Mouse (Mus musculus) lung, postnatal 0 days (tissue): Measurements from ENCODE around the gene Kcnb1. TPM values are rescaled to one million over a fixed set of nuclear protein-coding genes. Genes with fewer than 3 reads are reported as not detected.
A peak's percentile ranks its signal among the peaks of the same experiment; 100 is the strongest.
"Not testable (repeated sequence)": the region's sequence is repeated elsewhere in the genome, so short reads cannot be mapped to it uniquely, and the experiment has no call there.

Experiments used
- ATAC-seq: fragments of 200-750 bp; cut with Nextera tagmentation; 2 replicates; pipeline ENCODE4 v1.8.0; 2017; ENCODE audit warnings: moderate library complexity
- DNase-seq: peaks from one replicate; pipeline ENCODE4 v3.0.0-alpha.2; 2016; ENCODE audit warnings: low spot score
- H3K27ac ChIP-seq: fragments of 300-500 bp; sonication (generic); 2 replicates; pipeline ENCODE4 v1.5.1; 2014; ENCODE audit warnings: antibody characterized with exemption, mild to moderate bottlenecking, low read length, mixed read lengths
- H3K27me3 ChIP-seq: fragments of 300-500 bp; sonication (generic); replicated peaks from 2 replicates; pipeline ENCODE4 v1.6.1; 2014; ENCODE audit warnings: low read length, mixed read lengths; ENCODE audit not compliant: insufficient read depth
- H3K36me3 ChIP-seq: fragments of 300-500 bp; sonication (generic); 2 replicates; pipeline ENCODE4 v1.6.1; 2014; ENCODE audit warnings: low read length, mixed read lengths; ENCODE audit not compliant: insufficient read depth
- H3K4me1 ChIP-seq: fragments of 300-500 bp; sonication (generic); 2 replicates; pipeline ENCODE4 v1.6.1; 2014; ENCODE audit warnings: antibody characterized with exemption, low read depth, low read length, mixed read lengths; ENCODE audit not compliant: insufficient read depth
- H3K4me2 ChIP-seq: fragments of 300-500 bp; sonication (generic); replicated peaks from 2 replicates; pipeline ENCODE4 v1.6.1; 2014; ENCODE audit warnings: low read depth, mild to moderate bottlenecking, low read length, moderate library complexity, mixed read lengths
- H3K4me3 ChIP-seq: fragments of 300-500 bp; sonication (generic); 2 replicates; pipeline ENCODE4 v1.5.1; 2014; ENCODE audit warnings: low read depth, low read length
- H3K9ac ChIP-seq: fragments of 300-500 bp; sonication (generic); replicated peaks from 2 replicates; pipeline ENCODE4 v1.6.1; 2014; ENCODE audit warnings: low read depth, mild to moderate bottlenecking
- H3K9me3 ChIP-seq: fragments of 300-500 bp; sonication (generic); 2 replicates; pipeline ENCODE4 v1.6.1; 2016; ENCODE audit warnings: low read length, mixed read lengths
- CTCF ChIP-seq: IDR thresholded peaks from 2 replicates; pipeline ENCODE4 v1.5.1; 2016; ENCODE audit warnings: antibody characterized with exemption, mild to moderate bottlenecking
- EP300 ChIP-seq: IDR thresholded peaks from 2 replicates; pipeline ENCODE4 v1.6.1; 2016; ENCODE audit warnings: antibody characterized with exemption, mild to moderate bottlenecking, control low read depth
- WGBS: fragments of 180-500 bp; shearing (Covaris S2); extraction: QIAGEN DNeasy Blood & Tissue Kit; methylation state at CpG from one replicate; pipeline ENCODE4 v1.1.7; 2014; 5-methylcytosine and 5-hydroxymethylcytosine counted together
- polyA plus RNA-seq: library from polyadenylated mRNA; unstranded; fragments of >200 nt; fragmentation: Nextera tagmentation; extraction: Ambion mirVana; gene quantifications from 2 replicates; pipeline ENCODE4 v1.2.1, GENCODE M21; 2015

The Kcnb1 gene
- polyA plus RNA-seq, 1 experiment from 2014 or later = 1.1 TPM

DNA sequence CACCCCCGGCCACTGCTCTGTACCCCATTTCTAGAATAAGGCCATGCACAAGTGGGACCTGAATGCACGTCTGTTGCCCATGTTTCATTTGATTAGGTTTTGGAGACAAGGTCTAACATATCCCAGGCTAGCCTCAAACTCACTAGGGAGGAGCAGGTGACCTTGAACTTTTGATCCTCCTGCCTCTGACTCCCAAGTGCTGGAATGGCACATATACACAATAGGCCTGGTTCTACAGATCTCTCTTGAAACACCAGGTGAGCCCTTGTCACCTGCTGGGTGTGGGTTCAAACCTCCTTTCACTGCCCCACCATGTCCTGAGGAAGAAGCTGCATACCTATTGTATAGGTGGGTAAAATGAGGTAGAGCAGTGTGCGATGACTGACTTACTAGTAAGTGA lies 22.1 kb upstream of the Kcnb1 start:
- no peak overlapping the region for H3K4me3 ChIP-seq
- no peak overlapping the region for H3K4me2 ChIP-seq
- H3K27me3 ChIP-seq = no peaks in the 10 kb centered on the region
- no peaks in the 10 kb centered on the region for H3K36me3 ChIP-seq
- no peaks in the 10 kb centered on the region for H3K4me1 ChIP-seq
- ATAC-seq = no peak
- DNase-seq = no peak
- H3K9ac ChIP-seq = no peak overlapping the region
- H3K27ac ChIP-seq = no peak overlapping the region
- TF ChIP-seq EP300 = no peak
- no peak for TF ChIP-seq CTCF
- no peaks in the 10 kb centered on the region for H3K9me3 ChIP-seq
- 88% methylated on average over 3 of the region's 3 CpGs for WGBS

DNA sequence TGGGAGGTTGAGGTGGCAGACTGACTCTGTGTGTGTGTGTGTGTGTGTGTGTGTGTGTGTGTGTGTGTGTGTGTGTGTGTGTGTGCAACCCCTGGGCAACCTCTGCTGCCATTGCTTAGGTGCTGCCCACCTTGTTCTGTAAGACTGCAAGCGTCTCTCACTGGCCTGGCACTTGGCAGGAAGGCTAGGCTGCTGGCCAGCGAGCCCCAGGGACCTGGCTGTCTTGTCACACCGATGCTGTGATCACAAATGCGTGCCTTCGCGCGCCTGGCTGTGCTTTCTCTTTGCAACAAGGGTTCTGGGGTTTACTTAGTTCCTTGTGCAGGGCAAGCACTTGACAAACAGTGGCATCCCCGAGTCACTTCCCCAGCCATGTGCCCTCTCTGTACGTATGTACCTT lies 19.9 kb upstream of the Kcnb1 start:
- no peaks in the 10 kb centered on the region for H3K4me1 ChIP-seq
- H3K4me2 ChIP-seq = no peak overlapping the region
- H3K4me3 ChIP-seq = no peak overlapping the region
- DNase-seq (no peak), ATAC-seq (no peak)
- WGBS = 54% methylated on average over 9 of the region's 9 CpGs
- no peak overlapping the region for H3K9ac ChIP-seq
- H3K36me3 ChIP-seq = no peaks in the 10 kb centered on the region
- H3K27ac ChIP-seq = no peak overlapping the region
- H3K9me3 ChIP-seq = no peaks in the 10 kb centered on the region
- H3K27me3 ChIP-seq = no peaks in the 10 kb centered on the region
- TF ChIP-seq EP300 (no peak), CTCF (no peak)

- Histone ChIP-seq H3K9ac (no peak overlapping the region), H3K4me1 (no peaks in the 10 kb centered on the region), H3K27ac (no peak overlapping the region), H3K9me3 (no peaks in the 10 kb centered on the region), H3K27me3 (no peaks in the 10 kb centered on the region), H3K36me3 (no peaks in the 10 kb centered on the region), H3K4me2 (no peak overlapping the region), H3K4me3 (no peak overlapping the region)
- no peak for ATAC-seq
- no peak for TF ChIP-seq EP300
- 49% methylated on average over 3 of the region's 3 CpGs for WGBS
- DNase-seq = no peak
These were observed 19.0 kb upstream of the Kcnb1 start for GRCm38 (mm10) chr2:167208984-167209383.

- Histone ChIP-seq H3K4me1 (no peaks in the 10 kb centered on the region), H3K36me3 (no peaks in the 10 kb centered on the region), H3K27ac (no peak overlapping the region), H3K9me3 (no peaks in the 10 kb centered on the region), H3K27me3 (no peaks in the 10 kb centered on the region), H3K9ac (no peak overlapping the region), H3K4me3 (no peak overlapping the region), H3K4me2 (no peak overlapping the region)
- TF ChIP-seq CTCF (no peak), EP300 (no peak)
- ATAC-seq (no peak), DNase-seq (no peak)
- WGBS = 89% methylated on average over 18 of the region's 18 CpGs
These were observed 16.1 kb upstream of the Kcnb1 start for GRCm38 (mm10) chr2:167205918-167206629.

GRCm38 (mm10) chr2:167204686-167205085 lies 14.7 kb upstream of the Kcnb1 start:
- not testable (repeated sequence) for ATAC-seq, H3K4me3 ChIP-seq, H3K36me3 ChIP-seq, DNase-seq, H3K9ac ChIP-seq, H3K9me3 ChIP-seq, H3K4me1 ChIP-seq, H3K27ac ChIP-seq, H3K27me3 ChIP-seq, H3K4me2 ChIP-seq
- 76% methylated on average over 5 of the region's 5 CpGs for WGBS

DNA sequence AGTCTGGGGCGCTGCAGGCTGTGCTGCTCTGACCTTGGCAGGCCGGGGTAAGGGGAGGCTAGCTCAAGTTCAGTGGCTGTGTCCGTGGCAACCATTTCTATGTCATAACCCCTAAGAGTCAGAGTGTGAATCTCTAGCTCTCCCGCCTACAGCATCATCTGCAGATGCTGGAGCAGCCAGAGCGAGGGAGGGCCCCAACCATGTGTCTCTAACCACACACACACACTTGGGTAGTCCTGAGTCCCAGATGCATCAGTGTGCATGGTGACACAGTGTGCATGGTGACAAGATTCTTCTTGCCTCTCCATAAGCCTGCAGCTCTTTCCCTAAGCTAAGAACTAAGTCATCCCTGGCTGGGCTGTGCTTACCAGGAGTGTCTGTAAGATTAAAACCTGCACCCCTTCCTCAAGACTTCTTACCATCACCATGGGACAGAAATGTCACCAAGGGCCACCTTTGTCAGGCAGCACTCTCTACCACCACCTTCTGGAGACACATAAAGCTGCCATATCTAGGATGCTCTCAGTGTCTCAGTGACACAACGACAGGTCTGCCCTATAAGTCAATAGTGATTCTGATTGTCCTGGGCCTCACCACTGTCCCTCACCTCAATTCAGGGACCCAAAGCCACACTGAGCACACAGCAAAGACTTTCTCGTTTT lies 13.7 kb upstream of the Kcnb1 start:
- TF ChIP-seq CTCF (peak; percentile 66), EP300 (no peak)

More for the DNA sequence above, 13.7 kb upstream of the Kcnb1 start:
- no peaks in the 10 kb centered on the region for H3K9me3 ChIP-seq
- H3K27ac ChIP-seq = no peak overlapping the region
- no peaks in the 10 kb centered on the region for H3K4me1 ChIP-seq
- H3K27me3 ChIP-seq = no peaks in the 10 kb centered on the region
- H3K9ac ChIP-seq = no peak overlapping the region
- no peak overlapping the region for H3K4me2 ChIP-seq
- DNase-seq (no peak), ATAC-seq (no peak)
- WGBS = 74% methylated on average over 7 of the region's 7 CpGs
- no peak overlapping the region for H3K4me3 ChIP-seq
- no peaks in the 10 kb centered on the region for H3K36me3 ChIP-seq
